Mouse (Mus musculus) stomach, embryonic 14.5 days (tissue): Measurements from ENCODE around the gene Rnf145. TPM values are rescaled to one million over a fixed set of nuclear protein-coding genes. Genes with fewer than 3 reads are reported as not detected.

Experiments
- ATAC-seq: fragments of 200-750 bp; cut with Nextera tagmentation; 2 replicates; pipeline ENCODE4 v1.8.0; 2017; ENCODE audit warnings: low read depth, moderate TSS enrichment; ENCODE audit not compliant: insufficient number of reproducible peaks, insufficient read depth, low FRiP score
- H3K27ac ChIP-seq: fragments of 300-500 bp; sonication (generic); 2 replicates; pipeline ENCODE4 v1.5.1; 2014; ENCODE audit warnings: mild to moderate bottlenecking, low read length, moderate library complexity, mixed read lengths
- H3K27me3 ChIP-seq: fragments of 300-500 bp; sonication (generic); 2 replicates; pipeline ENCODE4 v1.6.1; 2014; ENCODE audit warnings: low read length, control low read depth, mixed read lengths; ENCODE audit not compliant: control insufficient read depth, insufficient read depth
- H3K36me3 ChIP-seq: fragments of 300-500 bp; sonication (generic); 2 replicates; pipeline ENCODE4 v1.6.1; 2014; ENCODE audit warnings: mild to moderate bottlenecking, control low read depth, low read length, moderate library complexity, mixed read lengths; ENCODE audit not compliant: control insufficient read depth, insufficient read depth
- H3K4me1 ChIP-seq: fragments of 300-500 bp; sonication (generic); 2 replicates; pipeline ENCODE4 v1.6.1; 2014; ENCODE audit warnings: low read length, control low read depth, mixed read lengths; ENCODE audit not compliant: control insufficient read depth, insufficient read depth
- H3K4me2 ChIP-seq: fragments of 300-500 bp; sonication (generic); replicated peaks from 2 replicates; pipeline ENCODE4 v1.6.1; 2014; ENCODE audit warnings: low read depth, low read length, control low read depth
- H3K4me3 ChIP-seq: fragments of 300-500 bp; sonication (generic); 2 replicates; pipeline ENCODE4 v1.5.1; 2014; ENCODE audit warnings: low read depth, low read length, control low read depth
- H3K9ac ChIP-seq: fragments of 300-500 bp; sonication (generic); replicated peaks from 2 replicates; pipeline ENCODE4 v1.6.1; 2014; ENCODE audit warnings: low read depth, mild to moderate bottlenecking, control low read depth, low read length, moderate library complexity, mixed read lengths
- H3K9me3 ChIP-seq: fragments of 300-500 bp; sonication (generic); 2 replicates; pipeline ENCODE4 v1.6.1; 2016; ENCODE audit warnings: low read depth, low read length, control low read depth; ENCODE audit not compliant: control insufficient read depth
- WGBS: fragments of 180-500 bp; shearing (Covaris S2); extraction: QIAGEN DNeasy Blood & Tissue Kit; methylation state at CpG from one replicate; pipeline ENCODE4 v1.1.7; 2014; 5-methylcytosine and 5-hydroxymethylcytosine counted together
- polyA plus RNA-seq: library from polyadenylated mRNA; unstranded; fragments of >200 nt; fragmentation: Nextera tagmentation; extraction: Ambion mirVana; gene quantifications from 2 replicates; pipeline ENCODE4 v1.2.1, GENCODE M21; 2014

The Rnf145 gene
- polyA plus RNA-seq, 1 experiment from 2014 or later = 84.7 TPM

GRCm38 (mm10) chr11:44534999-44535750 is 16.4 kb downstream of the Rnf145 start:
- WGBS = 86% methylated on average over 12 of the region's 12 CpGs
- Histone ChIP-seq H3K9ac (no peak overlapping the region), H3K4me3 (no peak overlapping the region), H3K4me2 (no peak overlapping the region), H3K9me3 (no peaks in the 10 kb centered on the region), H3K27ac (no peak overlapping the region), H3K4me1 (no peaks in the 10 kb centered on the region), H3K36me3 (peaks cover 33% of the 10 kb centered on the region), H3K27me3 (no peaks in the 10 kb centered on the region)
- ATAC-seq = no peak

GRCm38 (mm10) chr11:44537403-44537802 is 18.6 kb downstream of the Rnf145 start:
- H3K27ac ChIP-seq = no peak overlapping the region
- H3K4me1 ChIP-seq = no peaks in the 10 kb centered on the region
- H3K36me3 ChIP-seq = peaks cover 27% of the 10 kb centered on the region
- no peak for ATAC-seq
- H3K27me3 ChIP-seq = no peaks in the 10 kb centered on the region
- no peak overlapping the region for H3K4me2 ChIP-seq
- 90% methylated on average over 7 of the region's 7 CpGs for WGBS
- H3K4me3 ChIP-seq = no peak overlapping the region
- H3K9me3 ChIP-seq = no peaks in the 10 kb centered on the region
- H3K9ac ChIP-seq = no peak overlapping the region

- 83% methylated on average over 3 of the region's 3 CpGs for WGBS
- Histone ChIP-seq H3K9me3 (no peaks in the 10 kb centered on the region), H3K27me3 (no peaks in the 10 kb centered on the region), H3K4me1 (no peaks in the 10 kb centered on the region), H3K36me3 (peaks cover 21% of the 10 kb centered on the region), H3K4me2 (no peak overlapping the region), H3K27ac (no peak overlapping the region), H3K9ac (no peak overlapping the region), H3K4me3 (no peak overlapping the region)
- ATAC-seq = no peak
Measured at GRCm38 (mm10) chr11:44538101-44538500, 19.3 kb downstream of the Rnf145 start.

- H3K4me2 ChIP-seq = no peak overlapping the region
- H3K4me3 ChIP-seq = no peak overlapping the region
- H3K9me3 ChIP-seq = no peaks in the 10 kb centered on the region
- peak overlapping the region; percentile 15; the same call in 1 of the 2 replicates for H3K27ac ChIP-seq
- ATAC-seq = no peak
- no peaks in the 10 kb centered on the region for H3K4me1 ChIP-seq
- no peaks in the 10 kb centered on the region for H3K27me3 ChIP-seq
- peaks cover 17% of the 10 kb centered on the region for H3K36me3 ChIP-seq
- H3K9ac ChIP-seq = no peak overlapping the region
- 81% methylated on average over 10 of the region's 10 CpGs for whole genome bisulfite sequencing
Measured at GRCm38 (mm10) chr11:44538501-44539290, 19.9 kb downstream of the Rnf145 start.

- Histone ChIP-seq H3K4me3 (no peak overlapping the region), H3K4me2 (no peak overlapping the region), H3K9me3 (no peaks in the 10 kb centered on the region), H3K4me1 (no peaks in the 10 kb centered on the region), H3K27ac (peak overlapping the region; percentile 15; the same call in 1 of the 2 replicates), H3K27me3 (no peaks in the 10 kb centered on the region), H3K36me3 (peaks cover 14% of the 10 kb centered on the region), H3K9ac (no peak overlapping the region)
- ATAC-seq = no peak
- 62% methylated on average over 10 of the region's 10 CpGs for WGBS
Measured at GRCm38 (mm10) chr11:44539291-44539930, 20.6 kb downstream of the Rnf145 start.

- Histone ChIP-seq H3K4me1 (no peaks in the 10 kb centered on the region), H3K36me3 (peaks cover 21% of the 10 kb centered on the region), H3K9me3 (no peaks in the 10 kb centered on the region), H3K4me3 (no peak overlapping the region), H3K27ac (no peak overlapping the region), H3K27me3 (no peaks in the 10 kb centered on the region), H3K4me2 (no peak overlapping the region), H3K9ac (no peak overlapping the region)
- WGBS = 85% methylated on average over 9 of the region's 9 CpGs
- ATAC-seq = no peak
Measured at GRCm38 (mm10) chr11:44540243-44540642, 21.5 kb downstream of the Rnf145 start.

GRCm38 (mm10) chr11:44541280-44541679 is 22.5 kb downstream of the Rnf145 start:
- Histone ChIP-seq H3K27ac (no peak overlapping the region), H3K4me3 (no peak overlapping the region), H3K4me1 (no peaks in the 10 kb centered on the region), H3K4me2 (no peak overlapping the region), H3K36me3 (peaks cover 22% of the 10 kb centered on the region), H3K9ac (no peak overlapping the region), H3K9me3 (no peaks in the 10 kb centered on the region), H3K27me3 (no peaks in the 10 kb centered on the region)
- WGBS = 85% methylated on average over 5 of the region's 5 CpGs
- ATAC-seq = no peak

GRCm38 (mm10) chr11:44541813-44542212 is 23.0 kb downstream of the Rnf145 start:
- Histone ChIP-seq H3K36me3 (peaks cover 22% of the 10 kb centered on the region), H3K4me3 (no peak overlapping the region), H3K27ac (no peak overlapping the region), H3K9ac (no peak overlapping the region), H3K27me3 (no peaks in the 10 kb centered on the region), H3K9me3 (no peaks in the 10 kb centered on the region), H3K4me1 (no peaks in the 10 kb centered on the region), H3K4me2 (no peak overlapping the region)
- ATAC-seq = no peak
- 80% methylated on average over 4 of the region's 4 CpGs for WGBS
